Mouse (Mus musculus): ENCODE results near the gene Cit.

Cit gene

DNA sequence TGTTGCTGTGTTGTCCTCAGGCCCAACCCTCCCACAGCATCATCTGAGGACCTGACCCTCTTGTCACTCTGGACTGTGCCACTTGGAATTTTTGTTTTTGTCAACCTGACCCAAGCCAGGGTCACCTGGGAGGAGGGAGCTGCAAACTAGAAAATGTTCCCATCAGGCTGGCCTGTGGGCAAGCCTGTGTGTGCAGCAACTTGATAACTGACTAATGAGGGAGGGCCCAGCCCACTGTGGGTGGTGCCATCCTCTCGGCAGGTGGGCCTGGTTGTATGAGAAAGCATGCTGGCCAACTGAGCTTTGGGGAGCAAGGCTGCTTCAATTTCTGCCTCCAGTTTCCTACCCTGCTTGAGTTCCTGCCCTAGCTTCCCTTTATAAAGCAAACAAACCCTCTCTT lies 113.3 kb downstream of the Cit start:
- DNase-seq (ENCODE audit: low spot score in 2 of 2), result no peak

DNA sequence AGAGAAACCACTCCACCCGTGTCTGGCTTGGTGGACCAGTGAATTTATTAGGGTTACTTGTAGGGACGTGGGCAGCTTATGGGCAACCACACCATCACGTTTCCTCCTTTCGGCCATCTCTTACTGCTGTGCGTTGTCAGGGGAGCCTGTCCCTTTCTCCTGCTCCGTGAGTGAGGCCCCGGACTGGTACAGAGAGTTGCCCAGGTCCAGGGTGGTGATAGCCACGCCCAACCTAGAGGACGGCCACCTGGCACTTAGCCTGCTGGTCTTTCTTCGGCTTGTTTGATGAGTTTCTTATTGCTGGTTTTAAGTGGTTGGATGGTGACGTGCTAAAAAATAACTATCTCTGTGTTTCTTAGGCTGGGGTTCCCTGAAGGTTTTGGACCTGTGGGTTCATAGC lies 113.7 kb downstream of the Cit start:
- no peak for DNase-seq (ENCODE audit: low spot score in 2 of 2)

DNA sequence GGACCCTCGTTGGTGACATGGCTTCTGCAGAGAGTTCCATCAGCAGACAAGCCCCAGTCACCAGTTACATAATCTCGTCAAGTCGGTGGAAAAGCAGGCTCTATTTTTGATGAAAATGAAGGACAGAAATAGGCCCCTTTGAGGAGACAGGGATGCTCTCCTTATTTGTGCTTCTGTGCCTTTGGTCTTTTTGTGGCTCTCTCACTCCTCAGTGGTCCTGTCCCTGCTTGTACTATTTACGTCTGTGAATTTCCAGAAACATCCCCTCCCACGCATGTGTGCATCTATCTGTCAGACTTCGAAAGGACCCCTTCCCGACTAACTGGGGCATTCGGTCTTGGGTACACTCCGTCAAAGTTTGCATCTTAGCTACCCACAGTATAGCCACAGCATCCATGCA lies 116.7 kb downstream of the Cit start:
- DNase-seq (ENCODE audit: low spot score in 2 of 2), result peak in 1 of 2 experiments; percentile 47

DNA sequence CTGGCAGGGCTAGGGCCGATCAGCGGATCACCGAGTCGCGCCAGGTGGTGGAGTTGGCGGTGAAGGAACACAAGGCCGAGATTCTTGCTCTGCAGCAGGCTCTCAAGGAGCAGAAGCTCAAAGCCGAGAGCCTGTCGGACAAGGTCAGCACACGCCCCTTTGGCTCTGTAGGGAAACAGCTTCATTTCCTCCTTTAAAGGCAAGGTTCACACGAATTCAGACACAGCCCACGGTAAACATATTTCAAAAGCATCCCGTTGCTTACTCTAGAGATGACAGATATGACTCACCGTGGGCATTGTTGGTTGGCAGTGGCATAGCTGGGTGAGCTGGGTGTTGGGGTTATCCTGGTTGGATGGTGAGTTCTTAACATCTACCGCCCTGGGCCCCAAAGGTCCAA lies 126.2 kb downstream of the Cit start:
- no peak for DNase-seq (ENCODE audit: low spot score in 2 of 2)

DNA sequence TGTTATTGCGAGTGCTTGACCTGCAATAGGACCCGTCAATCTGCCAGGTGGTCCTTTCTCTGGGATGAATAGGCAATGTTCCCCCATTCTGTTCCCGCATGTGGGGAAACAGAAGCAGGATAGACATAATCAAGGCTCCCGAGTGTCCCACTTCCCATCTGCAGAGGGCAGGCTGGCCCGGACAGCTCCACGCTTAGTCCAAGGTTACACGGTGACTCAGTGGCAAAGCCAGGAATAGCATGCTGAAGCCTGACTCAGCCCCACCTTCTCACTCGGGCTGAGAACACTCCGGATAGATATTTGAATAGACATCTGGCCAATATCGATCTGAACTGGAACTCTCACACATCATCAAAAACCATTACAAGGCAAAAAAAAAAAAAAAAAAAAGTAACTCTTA lies 130.6 kb downstream of the Cit start:
- DNase-seq (ENCODE audit: low spot score in 2 of 2), result no peak

DNA sequence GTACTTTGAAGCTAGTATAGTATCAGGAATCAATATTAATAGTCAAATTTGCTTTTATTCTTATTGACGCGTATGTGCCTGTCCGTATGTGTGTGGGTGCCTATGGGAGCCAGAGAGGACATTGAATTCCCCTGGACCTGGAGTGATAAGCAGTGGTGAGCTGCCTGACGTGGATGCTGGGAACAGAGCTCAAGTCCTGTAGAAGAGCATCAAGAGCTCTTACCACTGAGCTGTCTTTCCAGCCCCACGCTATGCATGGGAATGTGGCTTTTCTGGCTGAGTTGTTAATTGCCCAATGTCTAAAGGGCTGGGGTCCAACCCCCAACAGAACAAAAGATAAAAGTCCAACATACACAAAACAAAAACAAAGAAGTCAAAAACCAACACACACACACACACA lies 131.4 kb downstream of the Cit start:
- DNase-seq (ENCODE audit: low spot score in 2 of 2), result no peak

DNA sequence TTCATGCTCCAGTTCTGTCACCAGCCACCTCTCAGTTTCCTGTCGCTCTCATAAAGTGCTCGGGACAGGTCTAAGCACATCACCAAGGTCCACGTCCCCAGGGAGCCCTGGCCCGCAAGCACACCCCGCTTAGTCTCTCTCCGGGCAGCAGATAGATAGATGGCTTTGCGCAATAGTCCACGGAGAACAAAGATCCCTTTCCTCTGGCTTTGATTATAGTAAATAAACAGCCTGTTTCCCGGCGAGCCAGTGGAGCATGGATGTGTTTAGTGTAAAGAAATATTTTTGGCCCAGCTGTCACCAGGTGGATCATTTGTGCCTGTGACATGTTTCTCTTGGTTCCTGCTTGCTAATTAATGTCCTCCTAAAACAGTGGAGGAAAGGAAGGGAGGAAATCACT lies 132.2 kb downstream of the Cit start:
- DNase-seq (ENCODE audit: low spot score in 2 of 2), result no peak

DNA sequence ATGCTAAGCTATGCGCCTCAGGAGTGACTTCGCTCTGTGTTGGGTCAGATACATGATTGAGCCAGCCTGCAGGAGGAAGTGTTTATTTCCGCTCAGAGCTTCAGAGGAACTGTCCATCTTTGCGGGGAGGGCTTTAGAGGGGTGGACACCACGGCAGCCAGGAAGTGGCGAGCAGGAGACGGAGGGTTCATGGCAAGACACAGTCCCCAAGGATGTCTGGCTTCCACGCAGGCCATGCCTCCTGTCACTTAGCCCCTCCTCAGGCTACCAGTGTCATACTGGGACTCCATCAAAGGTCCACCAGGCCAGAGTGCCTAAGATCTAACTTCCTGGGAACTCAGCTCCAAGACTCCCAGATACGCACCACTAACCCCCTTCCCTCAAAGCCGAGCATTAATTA lies 132.7 kb downstream of the Cit start:
- no peak for DNase-seq (ENCODE audit: low spot score in 2 of 2)

DNA sequence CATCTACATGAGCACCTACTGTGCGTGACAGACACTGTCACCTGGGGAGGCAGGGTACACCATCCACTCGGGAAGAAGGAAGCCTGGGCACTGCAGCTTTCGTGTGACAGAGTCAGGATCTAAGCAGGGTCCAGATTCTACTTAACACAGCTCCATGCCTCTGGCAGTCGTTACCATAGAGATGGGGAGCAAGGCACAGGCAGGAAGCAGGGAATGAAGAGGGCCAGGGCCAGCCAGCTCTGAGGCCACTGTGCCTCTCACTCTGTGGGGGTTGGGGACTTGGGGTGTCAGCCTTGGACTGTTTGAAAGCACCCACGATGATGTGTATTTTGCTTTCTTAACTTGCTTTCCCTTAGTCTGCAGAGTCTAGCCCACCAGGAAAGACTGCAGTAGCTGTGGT lies 133.2 kb downstream of the Cit start:
- DNase-seq (ENCODE audit: low spot score in 2 of 2), result no peak

DNA sequence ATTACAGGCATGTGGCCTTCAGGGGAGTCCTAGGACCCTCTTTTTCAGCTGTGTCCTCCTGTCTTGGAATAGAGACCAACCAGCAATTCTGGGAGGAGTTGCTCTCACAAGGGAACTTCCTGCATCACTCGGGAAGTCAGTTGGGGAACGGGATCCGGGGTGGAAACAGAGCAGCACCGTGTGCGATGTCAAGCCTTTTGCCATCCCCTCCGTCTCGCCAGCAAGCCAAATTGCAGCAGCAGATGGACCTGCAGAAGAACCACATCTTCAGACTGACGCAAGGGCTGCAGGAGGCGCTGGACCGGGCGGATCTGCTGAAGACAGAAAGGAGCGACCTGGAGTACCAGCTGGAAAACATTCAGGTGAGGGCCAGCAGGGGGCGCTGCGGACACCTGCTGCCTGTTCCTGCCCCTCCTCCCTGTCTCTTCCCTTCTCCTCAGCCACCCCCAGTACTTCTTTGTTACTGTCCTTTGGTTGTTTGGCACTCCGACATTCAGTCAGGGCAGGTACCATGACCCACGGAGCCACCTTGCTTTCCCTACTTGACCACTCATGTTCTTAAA lies 134.1 kb downstream of the Cit start:
- DNase-seq (ENCODE audit: low spot score in 2 of 2), result no peak

DNA sequence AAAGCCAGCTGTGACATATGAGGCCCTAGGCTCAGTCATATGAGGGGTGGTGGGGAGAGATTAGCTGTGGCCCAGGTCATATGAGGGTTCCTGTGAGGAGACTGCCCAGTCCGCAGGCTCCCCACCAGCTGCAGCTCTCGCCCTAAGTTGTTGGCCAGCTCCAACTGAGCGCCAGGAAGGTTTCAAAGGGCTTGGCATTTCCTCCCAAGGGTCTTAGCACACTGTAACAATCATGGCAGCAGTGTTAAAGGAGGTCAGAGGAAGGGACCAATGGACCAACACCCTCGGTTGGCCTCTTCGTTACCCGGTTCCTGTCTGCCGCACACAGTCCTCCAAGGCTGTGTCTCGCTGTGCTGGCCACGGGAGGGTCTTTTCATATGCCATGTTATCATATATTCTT lies 135.5 kb downstream of the Cit start:
- no peak for DNase-seq (ENCODE audit: low spot score in 2 of 2)

DNA sequence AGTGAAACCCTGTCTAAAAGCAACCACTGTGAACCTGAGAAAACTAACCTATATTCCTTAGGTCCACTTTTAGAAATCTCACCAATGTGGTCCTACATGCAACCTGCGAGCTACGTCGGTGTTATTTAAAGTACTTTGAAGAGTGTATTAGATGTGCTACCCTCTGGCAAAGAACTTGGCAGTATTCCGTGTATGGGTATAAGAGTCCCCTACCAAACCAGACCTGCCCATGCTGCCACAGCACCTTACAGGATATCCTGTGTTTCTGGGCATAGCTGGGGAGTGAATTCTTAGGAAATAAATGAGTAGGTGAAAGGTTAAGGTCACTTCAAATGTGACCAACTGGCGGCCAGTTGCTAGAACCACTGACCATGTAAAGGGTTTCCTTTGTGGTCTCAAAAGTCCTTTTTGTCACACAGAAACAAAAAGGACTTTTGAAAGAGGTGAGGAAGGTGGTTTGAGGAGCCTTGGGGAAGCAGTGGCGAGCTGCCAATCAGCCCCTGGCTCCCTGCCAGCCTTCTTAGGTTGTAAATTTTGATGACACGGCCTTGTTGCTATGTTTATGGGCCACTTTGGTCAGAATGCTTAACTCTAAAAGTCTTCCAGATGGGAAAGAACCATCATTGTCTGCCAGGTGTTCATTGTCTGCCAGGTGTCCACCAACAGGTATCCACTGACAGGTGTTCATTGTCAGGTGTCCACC lies 137.7 kb downstream of the Cit start:
- DNase-seq (ENCODE audit: low spot score in 2 of 2), result no peak

DNA sequence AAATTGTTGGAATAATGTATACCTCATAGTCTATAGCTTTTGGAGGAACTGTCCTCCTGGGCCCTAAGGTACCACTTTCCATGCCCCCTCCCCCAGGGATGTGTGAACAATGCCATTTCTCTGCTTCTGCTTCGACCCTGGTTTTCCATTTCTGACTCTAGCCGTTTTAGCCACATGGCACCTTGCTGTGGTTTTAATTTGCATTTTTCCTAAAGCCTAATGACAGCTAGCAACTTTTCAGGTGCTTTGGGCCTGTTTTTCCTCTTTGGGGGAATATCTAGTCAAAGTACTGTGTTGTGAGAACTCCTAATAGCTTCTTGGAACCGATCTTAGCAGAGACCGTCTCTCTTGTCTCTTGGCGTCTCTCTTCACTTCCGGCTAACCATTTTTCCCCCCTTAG lies 139.3 kb downstream of the Cit start:
- no peak for DNase-seq (ENCODE audit: low spot score in 2 of 2)

DNA sequence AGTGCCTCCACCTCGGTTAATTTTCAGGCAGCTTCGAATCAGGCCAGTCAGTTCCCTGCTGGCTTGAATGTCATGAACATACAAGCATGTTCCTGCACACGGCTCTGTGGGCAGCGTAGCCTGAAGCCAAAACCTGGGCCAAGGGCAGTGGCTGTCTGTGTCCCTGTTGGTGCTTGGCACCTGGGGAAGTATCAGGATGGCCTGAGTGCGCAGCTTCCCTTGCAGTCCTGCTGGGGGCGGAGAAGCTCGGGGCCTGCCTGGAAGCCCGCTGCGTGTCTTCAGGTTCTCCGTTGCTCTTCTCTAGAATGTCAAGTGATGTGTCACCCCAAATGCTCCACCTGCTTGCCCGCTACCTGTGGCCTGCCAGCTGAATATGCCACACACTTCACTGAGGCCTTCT lies 140.0 kb downstream of the Cit start:
- DNase-seq (ENCODE audit: low spot score in 2 of 2), result no peak

DNA sequence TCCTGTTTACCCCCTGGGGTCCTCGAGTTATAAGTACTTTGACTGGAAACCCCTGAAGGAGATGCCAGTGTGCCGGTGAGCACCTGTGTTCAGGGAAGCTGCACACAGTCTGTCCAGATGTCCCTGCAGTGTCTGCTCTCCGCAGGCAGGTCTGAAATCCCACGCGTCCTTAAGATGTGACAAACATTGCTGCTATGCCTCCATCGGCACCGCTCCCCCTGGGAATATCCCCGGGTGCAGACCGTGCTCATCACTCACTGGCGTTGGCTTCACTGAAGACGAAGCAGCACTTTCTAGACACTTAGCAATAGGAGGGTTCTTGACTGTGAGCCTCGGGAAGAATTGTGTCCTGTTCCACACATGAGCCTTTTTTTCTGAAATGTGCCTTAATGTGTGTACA lies 142.2 kb downstream of the Cit start:
- DNase-seq (ENCODE audit: low spot score in 2 of 2), result no peak

DNA sequence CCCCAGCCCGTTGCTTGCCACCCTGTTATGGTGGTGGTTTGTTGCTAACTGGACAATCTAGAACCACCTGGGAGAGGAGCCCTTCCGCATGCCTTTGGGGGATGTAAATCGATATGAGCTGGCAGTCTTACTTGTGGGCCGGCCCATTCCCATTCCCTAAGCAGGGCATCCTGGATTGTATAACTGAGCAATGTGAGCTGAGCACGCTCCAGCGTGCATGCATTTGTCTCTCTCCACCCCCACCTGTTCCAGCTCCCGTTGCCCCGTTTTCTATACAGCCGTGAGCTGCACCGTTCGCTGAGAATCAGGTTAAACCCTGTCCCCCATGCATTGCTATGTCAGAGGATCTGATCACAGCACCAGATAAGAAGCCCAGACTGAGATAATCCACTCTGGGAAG lies 146.6 kb downstream of the Cit start:
- no peak for DNase-seq (ENCODE audit: low spot score in 2 of 2)

DNA sequence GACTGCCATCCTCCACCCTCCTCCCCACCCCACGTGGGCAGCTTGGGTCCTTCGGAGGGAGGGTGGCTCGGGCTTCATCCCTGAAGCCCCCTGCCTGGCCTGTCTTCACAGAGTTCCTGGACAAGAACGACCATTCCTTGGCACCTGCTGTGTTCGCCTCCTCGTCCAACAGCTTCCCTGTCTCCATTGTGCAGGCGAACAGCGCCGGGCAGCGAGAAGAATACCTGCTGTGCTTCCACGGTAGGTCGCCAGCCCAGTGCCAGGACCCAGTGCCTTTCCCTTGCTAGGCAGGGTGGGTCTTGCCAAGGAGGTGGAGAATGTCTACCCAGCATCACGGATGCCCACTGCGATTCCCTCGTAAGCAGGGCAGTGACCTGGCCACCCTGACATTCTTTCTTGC lies 149.0 kb downstream of the Cit start:
- no peak for DNase-seq (ENCODE audit: low spot score in 2 of 2)

DNA sequence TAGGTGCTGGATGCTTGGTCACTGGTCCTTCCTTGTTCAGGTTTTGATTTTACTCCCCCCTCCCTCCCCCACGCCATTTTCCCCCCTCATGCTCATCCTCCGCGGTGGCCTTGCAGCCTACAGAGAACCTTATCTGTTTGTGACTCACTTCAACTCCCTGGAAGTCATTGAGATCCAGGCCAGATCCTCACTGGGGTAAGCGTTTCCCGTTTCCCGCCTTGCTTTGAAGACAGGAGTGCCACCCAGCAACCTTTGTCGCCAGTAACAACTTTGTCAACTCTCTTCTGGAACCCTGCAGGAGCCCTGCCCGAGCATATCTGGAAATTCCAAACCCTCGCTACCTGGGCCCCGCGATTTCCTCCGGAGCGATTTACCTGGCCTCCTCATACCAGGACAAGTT lies 152.3 kb downstream of the Cit start:
- no peak for DNase-seq (ENCODE audit: low spot score in 2 of 2)

DNA sequence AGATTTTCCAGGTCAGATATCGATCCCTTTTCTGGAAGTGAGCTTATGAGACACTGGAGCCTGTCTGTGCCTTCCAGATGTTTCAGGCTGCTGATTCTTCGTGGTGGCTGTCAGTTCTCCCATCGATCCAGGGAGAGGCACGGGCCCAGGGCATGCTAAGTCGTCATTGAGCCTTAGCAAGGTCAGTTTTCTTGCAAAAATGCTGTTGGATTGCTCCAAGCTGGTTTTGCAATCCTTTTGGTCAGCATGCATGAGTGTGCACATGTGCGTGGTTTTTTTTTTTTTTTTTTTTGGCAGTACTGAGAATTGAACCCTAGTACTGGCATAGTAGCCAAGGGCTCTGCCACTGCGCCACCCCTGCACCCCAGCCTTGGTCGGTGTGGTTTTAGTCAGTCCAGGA lies 158.1 kb downstream of the Cit start:
- DNase-seq (ENCODE audit: low spot score in 2 of 2), result no peak

DNA sequence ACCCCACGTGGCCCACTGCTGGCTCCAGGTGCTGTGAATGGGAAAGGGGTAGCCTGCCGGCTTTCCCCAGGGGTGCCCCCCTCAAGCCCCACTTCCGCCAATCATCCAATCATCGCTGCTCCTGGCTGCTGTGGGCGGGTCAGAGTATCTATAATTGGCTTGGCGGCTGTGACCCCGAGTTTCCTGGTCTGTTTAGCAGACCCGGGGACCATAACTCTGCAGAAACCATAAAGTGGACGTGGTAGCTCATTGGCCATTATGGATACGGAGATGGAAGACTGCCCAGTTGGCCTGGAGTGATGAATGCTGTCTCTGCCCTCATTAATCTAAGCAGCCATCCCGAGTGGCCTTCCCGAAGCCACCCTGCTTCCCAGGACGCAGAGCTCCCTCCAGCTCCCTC lies 158.7 kb downstream of the Cit start:
- DNase-seq (ENCODE audit: low spot score in 2 of 2), result no peak

DNA sequence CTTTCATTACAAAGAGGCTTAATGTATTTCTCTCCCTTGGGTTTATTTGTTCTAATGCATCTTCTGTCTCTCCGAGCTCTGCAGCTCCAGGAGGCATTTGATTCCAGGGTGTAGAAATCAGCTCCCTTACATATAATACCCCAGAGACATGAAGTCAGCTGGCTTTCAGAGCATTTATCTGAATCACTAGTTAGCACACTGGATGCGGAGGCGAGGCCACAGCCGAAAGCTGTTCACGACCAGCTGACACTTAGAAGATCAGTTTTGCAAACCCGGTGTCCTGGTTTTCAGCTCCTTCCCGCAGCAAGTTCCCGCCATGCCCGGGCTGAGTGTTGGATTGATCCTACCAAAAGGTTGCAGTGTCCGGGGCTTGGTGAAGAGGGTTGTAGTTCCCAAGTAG lies 159.2 kb downstream of the Cit start:
- DNase-seq (ENCODE audit: low spot score in 2 of 2), result peak; percentile 51 to 56

DNA sequence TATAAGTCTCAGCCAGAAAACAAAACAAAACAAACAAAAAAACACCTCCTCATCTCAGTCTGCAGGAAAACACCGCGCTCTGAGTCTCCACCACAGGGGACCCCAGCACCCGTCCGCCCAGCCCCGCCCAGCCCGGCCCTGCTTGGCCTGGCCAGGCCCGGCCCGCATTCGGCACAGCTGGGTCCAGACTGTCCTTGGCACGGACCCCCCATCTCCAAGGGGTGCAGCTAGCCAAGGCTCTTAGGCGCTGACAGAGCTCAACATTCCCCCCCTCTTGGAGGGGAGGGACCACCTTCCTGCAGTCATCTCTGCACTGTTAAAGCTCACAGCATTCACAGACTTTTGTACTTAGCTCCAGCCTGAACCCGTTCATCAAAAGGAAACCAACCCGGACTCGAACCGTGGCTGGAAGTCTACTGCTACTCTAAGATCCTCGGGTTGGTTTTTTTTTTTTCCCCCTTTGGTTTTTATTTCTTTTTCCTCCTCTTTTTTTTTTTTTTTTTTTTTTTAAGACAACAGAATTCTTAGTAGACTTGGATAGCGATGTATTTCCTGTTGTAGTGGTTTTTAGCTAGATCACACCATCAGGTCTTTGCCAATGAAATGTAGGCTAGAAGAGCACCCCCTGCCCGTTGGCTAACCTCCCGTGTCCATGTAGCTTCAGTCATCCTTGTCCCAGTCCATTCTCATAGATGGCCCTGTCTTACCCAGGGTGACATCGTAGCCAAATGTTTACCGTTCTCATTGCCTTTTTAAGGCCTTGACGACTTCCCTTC lies 161.4 kb downstream of the Cit start:
- no peak for DNase-seq (ENCODE audit: low spot score in 2 of 2)

DNA sequence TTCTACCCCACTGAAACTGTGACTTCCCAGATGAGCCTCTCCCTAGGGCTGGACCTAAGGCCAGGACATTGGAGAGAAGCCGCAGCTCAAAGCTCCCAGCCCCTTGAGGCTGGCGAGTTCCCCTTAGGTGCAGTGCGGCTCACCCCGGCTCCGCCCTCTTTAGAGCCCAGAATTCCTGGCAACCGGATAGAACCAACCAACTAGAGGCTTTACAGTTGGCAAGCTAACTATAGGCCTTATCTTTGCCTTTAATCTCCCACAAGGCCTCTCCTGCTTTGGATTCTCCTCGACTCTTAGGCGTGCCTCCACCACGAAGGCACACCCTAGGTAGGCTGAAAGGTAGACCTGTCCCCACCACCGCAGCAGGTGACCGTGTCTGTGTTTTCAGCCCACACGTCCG lies 162.6 kb downstream of the Cit start:
- DNase-seq (ENCODE audit: low spot score in 2 of 2), result no peak
